8 mouse cellular contexts compared by ENCODE assay signal in genomic region chr11:95833631-95834142, GRCm38 (mm10). TPM values are rescaled to one million over a fixed set of nuclear protein-coding genes. Genes with fewer than 3 reads are reported as not detected.
DNase-seq lines count a peak whose midpoint lies in the region; ATAC-seq and TF ChIP-seq lines count a peak whose summit lies in the region.

No protein-coding gene starts in this region.

- WGBS in heart, embryonic 14.5 days = 15% methylated on average over 18 of the region's 18 CpGs
- WGBS in stomach, embryonic 15.5 days = 13% methylated on average over 18 of the region's 18 CpGs
- 20% methylated on average over 18 of the region's 18 CpGs for WGBS in stomach, postnatal 0 days
- WGBS in limb, embryonic 13.5 days = 6% methylated on average over 18 of the region's 18 CpGs

- ATAC-seq in heart, embryonic 14.5 days (ENCODE audit: insufficient number of reproducible peaks, insufficient read depth, low FRiP score, low read depth) = no peak
- ATAC-seq in stomach, embryonic 15.5 days (ENCODE audit: insufficient read depth, low FRiP score, low read depth) = no peak
- ATAC-seq in stomach, postnatal 0 days (ENCODE audit: low FRiP score, low TSS enrichment) = no peak
- no peak for ATAC-seq in limb, embryonic 13.5 days (ENCODE audit: low FRiP score, low read depth)

- H3K36me3 ChIP-seq in heart, embryonic 14.5 days (ENCODE audit: control insufficient read depth, insufficient read depth, low read length) = peaks cover 6% of the 10 kb centered on the region; the same call in 1 of the 2 replicates
- H3K36me3 ChIP-seq in stomach, embryonic 15.5 days = no peaks in the 10 kb centered on the region
- H3K36me3 ChIP-seq in stomach, postnatal 0 days (ENCODE audit: control insufficient read depth, insufficient read depth, low read length) = 0 out of 2 replicates have a peak, but pooled peaks cover 2% of the 10 kb centered on the region
- H3K36me3 ChIP-seq in limb, embryonic 13.5 days = no peaks in the 10 kb centered on the region

- peak overlapping the region; percentile 11 for H3K4me2 ChIP-seq in heart, embryonic 14.5 days (ENCODE audit: low read length)
- H3K4me2 ChIP-seq in stomach, embryonic 15.5 days = peak overlapping the region; percentile 37
- H3K4me2 ChIP-seq in stomach, postnatal 0 days (replicated peaks; ENCODE audit: low read depth) = no peak overlapping the region
- H3K4me2 ChIP-seq in limb, embryonic 13.5 days (replicated peaks) = 0 out of 2 replicates have a peak overlapping the region, but pooled peaks have one; percentile 17

- TF ChIP-seq EP300 in stomach, postnatal 0 days (optimal IDR thresholded peaks at IDR 0.05) = no peak

- peaks cover 40 to 66% of the 10 kb centered on the region in 2 experiments for H3K4me1 ChIP-seq in heart, embryonic 14.5 days (ENCODE audit: control insufficient read depth in 2 of 2, insufficient read depth in 2 of 2, low read length in 2 of 2)
- H3K4me1 ChIP-seq in stomach, embryonic 15.5 days = peaks cover 49% of the 10 kb centered on the region
- H3K4me1 ChIP-seq in stomach, postnatal 0 days (replicated peaks; ENCODE audit: control insufficient read depth, insufficient read depth) = peaks cover 5% of the 10 kb centered on the region
- peaks cover 57% of the 10 kb centered on the region for H3K4me1 ChIP-seq in limb, embryonic 13.5 days

- peaks cover 53% of the 10 kb centered on the region for H3K27me3 ChIP-seq in heart, embryonic 14.5 days (ENCODE audit: control insufficient read depth, insufficient read depth, low read length)
- H3K27me3 ChIP-seq in stomach, embryonic 15.5 days (replicated peaks) = peaks cover 65% of the 10 kb centered on the region
- peaks cover 14% of the 10 kb centered on the region; the same call in 1 of the 2 replicates for H3K27me3 ChIP-seq in stomach, postnatal 0 days (ENCODE audit: control insufficient read depth, insufficient read depth, low read length)
- peaks cover 97% of the 10 kb centered on the region for H3K27me3 ChIP-seq in limb, embryonic 13.5 days

- H3K27ac ChIP-seq in heart, embryonic 14.5 days (replicated peaks in 1 of 2; ENCODE audit: control insufficient read depth in 1 of 2, insufficient read depth in 1 of 2, low read depth in 2 of 2, low read length in 2 of 2) = no peak overlapping the region
- H3K27ac ChIP-seq in stomach, embryonic 15.5 days = no peak overlapping the region
- no peak overlapping the region for H3K27ac ChIP-seq in stomach, postnatal 0 days (replicated peaks)
- H3K27ac ChIP-seq in limb, embryonic 13.5 days = no peak overlapping the region

- peak overlapping the region; percentile 1; the same call in 1 of the 2 replicates for H3K9ac ChIP-seq in heart, embryonic 14.5 days (ENCODE audit: low read length)
- H3K9ac ChIP-seq in stomach, embryonic 15.5 days = no peak overlapping the region
- H3K9ac ChIP-seq in stomach, postnatal 0 days (ENCODE audit: low read length) = no peak overlapping the region
- no peak overlapping the region; the same call in 1 of the 2 replicates for H3K9ac ChIP-seq in limb, embryonic 13.5 days

- H3K4me3 ChIP-seq in heart, embryonic 14.5 days (ENCODE audit: control insufficient read depth in 1 of 2, insufficient read depth in 1 of 2, low read depth in 1 of 2, low read length in 2 of 2) = no peak overlapping the region
- H3K4me3 ChIP-seq in stomach, embryonic 15.5 days (replicated peaks) = no peak overlapping the region
- no peak overlapping the region for H3K4me3 ChIP-seq in stomach, postnatal 0 days (ENCODE audit: low read depth, low read length)
- H3K4me3 ChIP-seq in limb, embryonic 13.5 days = peak overlapping the region; percentile 11

- no peak for DNase-seq in heart, adult 9 months (ENCODE audit: low spot score in 2 of 2)
- DNase-seq in stomach, postnatal 0 days (ENCODE audit: low spot score) = no peak
- DNase-seq in thymus, postnatal 4 days = peak; percentile 76
- DNase-seq in adrenal gland, postnatal 36 days = no peak
- DNase-seq in kidney, adult 18-20 months = no peak

- no peaks in the 10 kb centered on the region for H3K9me3 ChIP-seq in heart, embryonic 14.5 days (ENCODE audit: control insufficient read depth, low read length)
- H3K9me3 ChIP-seq in stomach, embryonic 15.5 days = no peaks in the 10 kb centered on the region
- H3K9me3 ChIP-seq in stomach, postnatal 0 days (ENCODE audit: control insufficient read depth, low read length) = no peaks in the 10 kb centered on the region
- no peaks in the 10 kb centered on the region for H3K9me3 ChIP-seq in limb, embryonic 13.5 days

- TF ChIP-seq CTCF in stomach, postnatal 0 days (IDR thresholded peaks at IDR 0.05; ENCODE audit: low read depth) = no peak

RNA-seq across cellular contexts. Expression of gene Gngt2, which starts 3.3 kb away (rescaled TPM):
- polyA plus RNA-seq in heart, embryonic 14.5 days (2014; fragmentation: Nextera tagmentation; extraction: Ambion mirVana) = 34.1 and 34.2 TPM in 2 replicates
- polyA plus RNA-seq in stomach, embryonic 15.5 days (2015; fragmentation: Nextera tagmentation; extraction: Ambion mirVana) = 16.9 and 17.1 TPM in 2 replicates
- 11.1 and 12.5 TPM in 2 replicates for polyA plus RNA-seq in stomach, postnatal 0 days (2015; fragmentation: Nextera tagmentation; extraction: Ambion mirVana)
- polyA plus RNA-seq in limb, embryonic 13.5 days (2015; fragmentation: Nextera tagmentation; extraction: Ambion mirVana) = 11.2 and 12.0 TPM in 2 replicates
- total RNA-seq in adrenal gland, postnatal 36 days (2021) = 10 to 100 TPM; 14.3 to 30.9 TPM

RNA-seq across cellular contexts. Expression of gene Abi3, which starts 8.6 kb away (rescaled TPM):
- polyA plus RNA-seq in heart, embryonic 14.5 days (2014; fragmentation: Nextera tagmentation; extraction: Ambion mirVana) = 9.0 and 11.4 TPM in 2 replicates
- 7.4 and 9.8 TPM in 2 replicates for polyA plus RNA-seq in stomach, embryonic 15.5 days (2015; fragmentation: Nextera tagmentation; extraction: Ambion mirVana)
- polyA plus RNA-seq in stomach, postnatal 0 days (2015; fragmentation: Nextera tagmentation; extraction: Ambion mirVana) = 3.6 and 4.2 TPM in 2 replicates
- 5.4 and 5.5 TPM in 2 replicates for polyA plus RNA-seq in limb, embryonic 13.5 days (2015; fragmentation: Nextera tagmentation; extraction: Ambion mirVana)
- total RNA-seq in adrenal gland, postnatal 36 days (2021) = 10 to 100 TPM; 11.3 to 19.3 TPM

RNA-seq across cellular contexts. Expression of gene Phospho1, which starts 9.4 kb away (rescaled TPM):
- 2.9 and 4.4 TPM in 2 replicates for polyA plus RNA-seq in heart, embryonic 14.5 days (2014; fragmentation: Nextera tagmentation; extraction: Ambion mirVana)
- polyA plus RNA-seq in stomach, embryonic 15.5 days (2015; fragmentation: Nextera tagmentation; extraction: Ambion mirVana) = 0.86 and 1.2 TPM in 2 replicates
- 0.40 and 0.45 TPM in 2 replicates for polyA plus RNA-seq in stomach, postnatal 0 days (2015; fragmentation: Nextera tagmentation; extraction: Ambion mirVana)
- 0.26 and 0.89 TPM in 2 replicates for polyA plus RNA-seq in limb, embryonic 13.5 days (2015; fragmentation: Nextera tagmentation; extraction: Ambion mirVana)
- 100 to 1,000 TPM; 119 to 160 TPM for total RNA-seq in adrenal gland, postnatal 36 days (2021)
